Mouse (Mus musculus) lung, adult 18-20 months (tissue): ENCODE measurements around the gene Mfsd6l.

Experiments used
- DNase-seq, 2 experiments: peaks; one replicate each; pipeline ENCODE4 v3.0.0; 2022; ENCODE audit warnings: mixed read lengths in 2 of 2

Gene Mfsd6l

DNA sequence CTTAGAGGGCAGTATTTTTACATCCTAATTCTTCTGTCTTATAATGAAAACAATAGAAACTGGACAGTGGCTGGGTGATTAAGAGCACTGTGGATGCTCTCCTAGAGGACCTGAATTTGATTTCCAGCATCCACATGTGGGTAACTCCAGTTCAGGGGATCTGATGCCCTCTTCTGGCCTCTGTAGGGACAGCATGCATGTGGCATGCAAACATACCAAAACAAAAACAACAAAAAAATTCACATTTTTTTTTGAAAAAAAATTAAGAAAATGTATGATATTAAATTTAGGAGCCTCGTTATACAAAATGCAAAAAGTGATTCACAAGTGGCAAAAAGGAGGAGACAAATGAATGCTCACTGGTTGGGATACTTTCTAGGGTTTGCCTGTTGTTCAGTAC is 3.6 kb downstream of the Mfsd6l start:
- no peak for DNase-seq

- DNase-seq = no peak
These were observed 6.3 kb downstream of the Mfsd6l start for GRCm38 (mm10) chr11:68561957-68562950.

- DNase-seq = no peak
These were observed 8.5 kb downstream of the Mfsd6l start for GRCm38 (mm10) chr11:68564356-68565031.

GRCm38 (mm10) chr11:68565032-68565429 is 9.0 kb downstream of the Mfsd6l start:
- no peak for DNase-seq

GRCm38 (mm10) chr11:68566447-68567059 is 10.6 kb downstream of the Mfsd6l start:
- DNase-seq = peak; percentile 39 to 63

DNA sequence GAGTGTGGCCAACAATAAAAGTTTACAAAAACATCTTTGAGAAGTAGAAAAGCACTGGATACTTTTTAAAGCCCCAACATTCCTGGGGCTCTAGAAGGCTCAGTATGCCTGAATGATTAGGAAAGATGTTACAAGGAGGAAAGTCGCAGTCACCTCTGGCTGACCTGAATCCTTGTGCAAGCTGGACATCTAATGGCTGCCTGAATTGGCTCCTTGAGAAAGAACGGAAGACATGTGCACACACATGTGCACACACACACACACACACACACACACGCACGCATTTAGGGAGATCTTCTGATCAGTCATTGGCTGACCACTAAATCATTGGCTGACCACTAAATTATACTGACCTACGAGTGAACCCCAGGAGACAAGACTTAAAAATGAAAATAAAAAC is 14.9 kb downstream of the Mfsd6l start:
- peak; percentile 31 to 47 for DNase-seq

DNA sequence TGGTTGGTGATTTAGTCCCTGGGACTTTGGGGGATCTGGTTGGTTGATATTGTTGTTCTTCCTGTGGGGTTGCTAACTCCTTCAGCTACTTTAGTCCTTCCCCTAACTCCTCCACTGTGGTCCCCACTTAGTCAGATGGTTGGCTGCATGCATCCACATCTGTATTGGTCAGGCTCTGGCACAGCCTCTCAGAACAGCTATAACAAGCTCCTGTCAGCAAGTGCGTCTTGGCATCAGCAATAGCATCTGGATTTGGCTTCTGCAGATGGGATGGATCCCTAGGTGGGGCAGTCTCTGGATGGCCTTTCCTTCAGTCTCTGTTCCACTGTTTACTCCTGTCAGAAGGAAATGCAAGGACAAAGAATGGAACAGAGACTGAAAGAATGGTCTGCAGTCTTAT is 21.1 kb downstream of the Mfsd6l start:
- no peak for DNase-seq

DNA sequence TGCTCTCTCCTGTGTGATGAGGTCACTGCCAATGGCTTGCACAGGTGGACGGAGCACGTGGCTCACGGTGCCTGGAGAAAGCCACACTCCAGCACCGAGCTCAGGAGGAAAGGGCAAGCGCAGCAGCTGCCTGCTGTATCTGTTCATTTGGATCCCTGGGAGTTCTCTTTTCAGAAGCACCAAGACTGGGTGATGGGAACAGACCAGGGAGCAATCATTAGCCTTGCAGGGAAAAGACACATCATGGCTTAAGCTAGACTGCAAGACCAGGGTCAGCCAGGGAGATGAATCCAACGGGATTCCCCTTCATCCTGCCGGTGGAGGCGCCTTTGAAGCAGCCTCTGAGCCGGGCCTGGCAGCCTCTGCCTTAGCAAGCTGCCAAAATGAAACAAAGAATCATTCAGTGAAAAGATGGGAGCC is 23.5 kb downstream of the Mfsd6l start:
- DNase-seq = no peak

GRCm38 (mm10) chr11:68580566-68580965 is 24.6 kb downstream of the Mfsd6l start:
- no peak for DNase-seq

- no peak for DNase-seq
These were observed 27.2 kb downstream of the Mfsd6l start for GRCm38 (mm10) chr11:68583225-68583624.

- DNase-seq = no peak
These were observed 28.0 kb downstream of the Mfsd6l start for GRCm38 (mm10) chr11:68583906-68584480.

- no peak for DNase-seq
These were observed 29.9 kb downstream of the Mfsd6l start for GRCm38 (mm10) chr11:68585890-68586289.

- no peak for DNase-seq
These were observed 30.7 kb downstream of the Mfsd6l start, which contains the start of gene Ccdc42 for GRCm38 (mm10) chr11:68586721-68587120. Gene Ccdc42 (plus strand): TSS chr11:68587021.

- peak; percentile 71 to 79 for DNase-seq
These were observed 33.2 kb downstream of the Mfsd6l start for GRCm38 (mm10) chr11:68589055-68589809.

DNA sequence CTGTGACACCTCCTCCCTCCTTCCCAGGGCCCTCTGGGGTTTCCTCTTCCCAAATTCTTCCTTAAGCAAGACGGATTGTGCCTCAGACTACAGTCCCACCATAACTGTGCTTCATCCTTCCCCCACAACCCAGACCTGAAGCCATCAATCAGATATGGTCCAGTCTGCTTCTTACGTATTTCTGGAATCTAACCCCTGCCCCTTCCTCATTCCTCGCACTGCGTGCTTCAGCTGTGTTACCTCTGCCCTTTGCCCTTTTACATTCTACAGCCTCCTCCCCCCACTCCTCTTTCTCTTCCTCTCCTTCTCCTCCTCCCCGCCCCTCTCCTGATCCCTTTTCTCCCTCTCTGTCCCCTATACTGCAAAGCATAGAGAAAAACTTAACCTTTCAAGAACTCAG is 35.7 kb downstream of the Mfsd6l start:
- DNase-seq = no peak

- DNase-seq = no peak
These were observed 37.3 kb downstream of the Mfsd6l start for GRCm38 (mm10) chr11:68593247-68593646.

DNA sequence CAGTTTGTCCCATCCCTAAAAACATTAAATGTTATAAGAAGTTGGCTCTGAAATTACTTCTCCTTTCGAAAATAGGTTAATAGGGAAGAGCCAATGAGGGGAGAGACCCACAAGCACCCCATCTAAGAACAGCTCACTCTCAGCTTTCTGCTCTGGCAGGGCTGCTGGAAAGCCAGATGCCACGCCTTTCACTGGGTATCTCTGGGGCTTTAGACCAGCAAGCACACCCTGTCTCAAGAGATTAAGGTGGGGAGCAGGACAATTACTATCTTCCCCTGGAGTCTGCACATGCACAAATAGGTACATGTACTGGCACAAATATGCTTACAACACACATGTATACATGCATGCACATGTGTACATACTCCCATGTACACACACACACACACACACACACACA is 41.9 kb downstream of the Mfsd6l start:
- no peak for DNase-seq

GRCm38 (mm10) chr11:68600551-68601021 is 44.6 kb downstream of the Mfsd6l start:
- peak; percentile 40 to 52 for DNase-seq

GRCm38 (mm10) chr11:68601486-68601991 is 45.6 kb downstream of the Mfsd6l start:
- no peak for DNase-seq

GRCm38 (mm10) chr11:68602200-68602931 is 46.4 kb downstream of the Mfsd6l start:
- DNase-seq = no peak

DNA sequence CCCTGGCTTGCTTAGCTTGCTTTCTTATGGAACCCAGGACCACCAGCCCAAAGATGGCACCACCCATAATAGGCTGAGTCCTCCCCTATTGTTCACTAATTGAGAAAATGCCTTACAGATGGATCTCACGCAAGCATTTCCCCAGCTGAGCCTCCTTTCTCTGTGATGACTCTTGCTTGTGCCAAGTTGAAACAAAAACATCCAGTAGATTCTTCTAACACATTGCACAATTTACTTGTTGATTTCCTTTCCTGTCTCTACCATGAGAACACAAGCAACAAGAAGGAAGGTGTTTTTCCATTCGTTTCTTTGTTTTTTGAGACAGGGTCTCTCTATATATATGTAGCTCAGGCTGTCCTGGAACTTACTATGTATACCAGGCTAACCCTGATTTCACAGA is 51.1 kb downstream of the Mfsd6l start:
- DNase-seq = no peak
